Mouse (Mus musculus) forebrain, embryonic 12.5 days (tissue): ENCODE measurements at regions not wholly inside any gene's neighbourhood (a gene's known extent, or its start where the extent isn't known, plus 50 kb on each side); places are given as distances from the start of the nearest gene placed in this dataset.

Source experiments
- ATAC-seq: fragments of 200-750 bp; cut with Nextera tagmentation; 2 replicates; pipeline ENCODE4 v1.8.0; 2017; ENCODE audit warnings: moderate TSS enrichment; ENCODE audit not compliant: low FRiP score
- H3K27ac ChIP-seq: fragments of 300-500 bp; sonication (generic); 2 replicates; pipeline ENCODE4 v1.5.1; 2016; ENCODE audit warnings: mild to moderate bottlenecking
- H3K27me3 ChIP-seq: fragments of 300-500 bp; sonication (generic); 2 replicates; pipeline ENCODE4 v1.6.1; 2016; ENCODE audit warnings: mild to moderate bottlenecking
- H3K36me3 ChIP-seq: fragments of 300-500 bp; sonication (generic); replicated peaks from 2 replicates; pipeline ENCODE4 v1.6.1; 2016; ENCODE audit warnings: mild to moderate bottlenecking
- H3K4me1 ChIP-seq: fragments of 300-500 bp; sonication (generic); 2 replicates; pipeline ENCODE4 v1.6.1; 2016
- H3K4me2 ChIP-seq: fragments of 300-500 bp; sonication (generic); 2 replicates; pipeline ENCODE4 v1.6.1; 2016; ENCODE audit warnings: mild to moderate bottlenecking, moderate library complexity
- H3K4me3 ChIP-seq: fragments of 300-500 bp; sonication (generic); replicated peaks from 2 replicates; pipeline ENCODE4 v1.5.1; 2016; ENCODE audit warnings: mild to moderate bottlenecking
- H3K9ac ChIP-seq: fragments of 300-500 bp; sonication (generic); 2 replicates; pipeline ENCODE4 v1.6.1; 2016; ENCODE audit warnings: mild to moderate bottlenecking
- H3K9me3 ChIP-seq: fragments of 300-500 bp; sonication (generic); 2 replicates; pipeline ENCODE4 v1.6.1; 2016
- WGBS: fragments of 180-500 bp; shearing (Covaris S2); methylation state at CpG from one replicate; pipeline ENCODE4 v1.1.7; 2016; 5-methylcytosine and 5-hydroxymethylcytosine counted together

DNA sequence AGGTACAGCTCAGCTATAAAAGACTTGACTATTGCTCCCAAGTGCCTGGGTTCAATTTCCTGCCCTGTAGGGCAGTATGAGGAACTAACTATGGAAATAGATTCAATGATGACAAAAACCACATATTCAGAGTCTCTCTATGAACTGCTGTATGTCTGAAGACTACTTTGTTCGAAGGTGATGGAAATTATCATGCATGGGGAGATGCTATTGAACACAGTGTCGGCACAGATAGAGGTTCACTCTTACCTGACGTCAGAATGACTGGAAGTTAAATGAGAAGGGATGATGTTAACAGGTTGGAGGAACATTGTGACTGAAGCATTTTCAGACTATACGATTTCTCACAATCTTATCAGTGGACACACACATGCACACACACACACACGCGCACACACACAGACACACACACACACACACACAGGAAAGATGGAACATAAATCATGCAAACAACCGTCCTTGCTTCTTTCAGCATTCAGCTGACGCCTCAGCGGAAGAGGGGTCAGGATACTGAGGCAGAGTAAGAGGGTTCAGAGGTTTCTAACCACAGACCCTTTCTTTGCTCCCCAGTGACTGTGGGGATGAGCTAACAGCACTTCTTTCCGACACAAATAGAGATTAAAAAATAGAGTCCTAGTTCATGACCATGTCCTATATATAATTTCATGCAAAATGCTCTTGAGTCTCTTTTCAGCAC lies 974.3 kb upstream of the Sel1l start:
- no peak overlapping the region for H3K27ac ChIP-seq
- no peaks in the 10 kb centered on the region for H3K4me1 ChIP-seq
- H3K4me3 ChIP-seq, result no peak overlapping the region
- H3K4me2 ChIP-seq, result no peak overlapping the region
- 87% methylated on average over 10 of the region's 10 CpGs for WGBS
- no peak for ATAC-seq
- H3K27me3 ChIP-seq, result no peaks in the 10 kb centered on the region
- H3K9ac ChIP-seq, result no peak overlapping the region
- H3K36me3 ChIP-seq, result no peaks in the 10 kb centered on the region
- H3K9me3 ChIP-seq, result no peaks in the 10 kb centered on the region

DNA sequence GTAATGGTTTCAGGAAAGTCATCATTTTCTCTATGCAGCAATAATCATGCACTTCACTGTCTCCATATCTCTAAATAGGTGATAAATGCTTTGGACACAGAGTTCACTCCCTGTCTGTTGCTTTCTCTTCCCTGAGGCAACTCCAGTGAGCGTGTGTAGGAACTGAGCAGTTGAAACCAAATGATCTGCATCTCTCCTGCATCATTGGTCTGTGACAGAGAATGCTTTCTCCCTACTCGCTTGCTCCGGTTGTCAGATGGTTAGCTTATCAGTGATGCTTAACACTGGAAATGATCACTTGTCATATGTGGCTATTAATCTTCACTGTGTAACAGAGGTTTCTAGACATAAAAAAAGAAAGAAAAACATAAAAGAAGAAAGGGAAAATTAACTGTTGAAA lies 969.7 kb upstream of the Sel1l start:
- no peak overlapping the region for H3K4me3 ChIP-seq
- 85% methylated on average over 3 of the region's 3 CpGs for WGBS
- no peak overlapping the region for H3K9ac ChIP-seq
- H3K27me3 ChIP-seq, result no peaks in the 10 kb centered on the region
- H3K4me2 ChIP-seq, result no peak overlapping the region
- no peaks in the 10 kb centered on the region for H3K4me1 ChIP-seq
- no peak overlapping the region for H3K27ac ChIP-seq
- H3K9me3 ChIP-seq, result no peaks in the 10 kb centered on the region
- H3K36me3 ChIP-seq, result no peaks in the 10 kb centered on the region
- ATAC-seq, result no peak

DNA sequence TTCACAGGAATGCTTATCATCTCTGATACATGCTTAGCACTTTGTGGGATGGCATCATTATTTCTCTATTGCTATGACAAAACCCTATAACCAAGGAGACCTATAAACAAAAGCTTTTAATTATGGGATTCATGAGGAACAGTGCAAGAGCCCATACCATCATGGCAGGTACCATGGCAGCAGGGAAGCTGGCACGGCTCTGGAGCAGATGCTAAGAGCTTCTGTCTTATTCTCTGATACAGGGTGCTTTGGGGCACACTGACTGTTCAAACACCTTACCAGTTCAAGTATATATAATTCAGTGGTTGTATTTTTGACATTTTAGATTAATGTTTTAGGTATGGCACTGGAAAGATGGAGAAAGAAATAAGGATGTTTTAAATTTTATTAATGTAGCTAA lies 952.2 kb upstream of the Sel1l start:
- Histone ChIP-seq H3K4me3 (no peak overlapping the region), H3K4me1 (no peaks in the 10 kb centered on the region), H3K27ac (no peak overlapping the region), H3K36me3 (no peaks in the 10 kb centered on the region), H3K9ac (no peak overlapping the region), H3K9me3 (no peaks in the 10 kb centered on the region), H3K4me2 (no peak overlapping the region), H3K27me3 (no peaks in the 10 kb centered on the region)
- WGBS, result 80% methylated on average over 1 of the region's 1 CpGs
- ATAC-seq, result no peak

DNA sequence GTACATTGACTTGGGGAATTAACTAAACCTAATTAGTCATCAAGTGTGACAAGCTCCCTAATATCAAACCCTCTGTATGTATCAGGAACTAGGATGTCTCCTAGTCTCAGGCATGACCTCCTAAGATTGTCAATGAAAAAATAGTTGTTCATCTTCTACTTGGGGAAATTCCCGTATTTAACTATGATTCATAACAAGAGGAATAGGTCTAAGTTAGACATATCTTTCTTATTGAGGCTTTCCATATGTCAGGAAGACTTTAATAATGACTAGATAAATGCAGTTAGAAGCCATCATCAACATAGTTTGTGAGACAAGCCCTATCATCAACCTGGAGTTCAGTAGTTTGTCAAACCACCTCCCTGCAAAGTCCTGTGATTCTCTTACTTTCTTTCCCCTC lies 934.4 kb upstream of the Sel1l start:
- Histone ChIP-seq H3K36me3 (no peaks in the 10 kb centered on the region), H3K4me1 (no peaks in the 10 kb centered on the region), H3K27me3 (no peaks in the 10 kb centered on the region), H3K4me3 (no peak overlapping the region), H3K9me3 (no peaks in the 10 kb centered on the region), H3K4me2 (no peak overlapping the region), H3K9ac (no peak overlapping the region), H3K27ac (no peak overlapping the region)
- ATAC-seq, result no peak
- 85% methylated on average over 1 of the region's 1 CpGs for WGBS

DNA sequence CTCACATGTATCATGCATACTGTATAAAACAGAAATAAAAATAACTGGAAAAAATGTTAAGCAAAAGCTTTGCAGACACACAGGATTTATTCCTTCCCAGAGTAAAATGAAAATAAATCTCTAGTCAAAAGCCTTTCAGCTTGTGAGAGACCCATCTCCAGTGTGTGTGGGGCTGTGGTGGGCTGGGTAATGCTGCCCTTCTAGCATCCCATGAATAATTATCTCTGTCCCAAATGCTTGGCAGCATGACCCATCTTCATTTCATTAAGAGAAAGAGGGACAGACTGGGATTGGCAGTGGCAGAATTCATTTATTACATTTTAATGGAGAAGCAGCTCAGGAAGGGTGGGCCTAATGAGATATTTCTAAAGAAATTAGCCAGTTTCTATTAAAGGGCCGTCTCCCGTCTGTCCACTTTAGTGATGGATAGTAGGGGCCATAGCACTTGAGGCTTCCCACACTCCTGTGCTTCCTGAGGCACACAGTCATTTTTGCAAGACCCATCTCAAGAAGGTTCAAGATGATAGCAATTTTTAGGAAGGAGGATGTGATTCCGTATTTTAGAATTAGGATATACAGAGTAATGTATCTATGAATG lies 930.8 kb upstream of the Sel1l start:
- no peaks in the 10 kb centered on the region for H3K36me3 ChIP-seq
- H3K4me2 ChIP-seq, result no peak overlapping the region
- no peaks in the 10 kb centered on the region for H3K9me3 ChIP-seq
- H3K27ac ChIP-seq, result no peak overlapping the region
- H3K4me3 ChIP-seq, result no peak overlapping the region
- no peaks in the 10 kb centered on the region for H3K4me1 ChIP-seq
- 85% methylated on average over 3 of the region's 3 CpGs for WGBS
- no peak overlapping the region for H3K9ac ChIP-seq
- ATAC-seq, result no peak
- H3K27me3 ChIP-seq, result no peaks in the 10 kb centered on the region

DNA sequence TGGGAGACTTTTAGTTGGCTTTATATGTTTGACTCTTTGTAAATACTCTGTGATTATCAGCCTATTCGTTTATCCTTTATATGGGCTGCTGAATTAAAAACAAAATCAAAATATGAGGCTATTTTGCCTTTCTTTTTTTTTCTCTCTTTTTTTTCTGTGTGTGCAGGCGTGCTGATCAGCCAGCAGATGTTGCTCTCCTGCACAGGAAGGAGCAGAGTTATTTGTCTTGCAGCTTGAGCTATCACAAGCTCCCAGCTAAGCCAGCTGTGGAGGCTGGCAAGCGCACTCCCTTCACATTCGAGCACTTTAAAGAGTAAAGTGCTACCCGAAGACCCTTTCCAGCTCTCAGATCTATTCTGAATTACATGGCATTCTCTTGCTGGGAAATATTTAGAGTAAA lies 926.7 kb upstream of the Sel1l start:
- Histone ChIP-seq H3K27ac (no peak overlapping the region), H3K9ac (no peak overlapping the region), H3K36me3 (no peaks in the 10 kb centered on the region), H3K27me3 (no peaks in the 10 kb centered on the region), H3K4me2 (no peak overlapping the region), H3K4me3 (no peak overlapping the region), H3K9me3 (no peaks in the 10 kb centered on the region), H3K4me1 (no peaks in the 10 kb centered on the region)
- WGBS, result 69% methylated on average over 5 of the region's 5 CpGs
- ATAC-seq, result no peak

DNA sequence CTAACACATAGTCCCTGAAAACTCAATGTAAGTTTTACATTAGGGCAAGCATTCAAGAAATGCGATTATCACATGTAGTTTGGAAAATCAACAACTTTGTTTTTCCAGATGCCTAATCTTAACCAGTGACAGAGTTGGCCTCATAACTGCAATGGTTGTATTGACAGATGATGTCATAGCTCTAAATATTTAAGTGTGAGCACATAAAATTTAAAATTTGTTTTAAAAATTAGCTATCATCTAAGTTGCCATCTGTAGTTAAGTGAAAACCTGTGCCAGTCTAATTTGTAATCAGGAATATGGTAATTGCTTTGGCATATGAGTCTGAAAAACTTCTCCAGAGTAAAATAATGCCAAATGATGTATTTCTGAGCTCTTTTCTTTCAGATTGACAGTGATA lies 899.6 kb upstream of the Sel1l start:
- WGBS, result 85% methylated on average over 1 of the region's 1 CpGs
- H3K9me3 ChIP-seq, result no peaks in the 10 kb centered on the region
- no peak for ATAC-seq
- no peaks in the 10 kb centered on the region for H3K36me3 ChIP-seq
- H3K4me1 ChIP-seq, result no peaks in the 10 kb centered on the region
- no peak overlapping the region for H3K27ac ChIP-seq
- no peak overlapping the region for H3K4me2 ChIP-seq
- no peaks in the 10 kb centered on the region for H3K27me3 ChIP-seq
- H3K4me3 ChIP-seq, result no peak overlapping the region
- no peak overlapping the region for H3K9ac ChIP-seq

DNA sequence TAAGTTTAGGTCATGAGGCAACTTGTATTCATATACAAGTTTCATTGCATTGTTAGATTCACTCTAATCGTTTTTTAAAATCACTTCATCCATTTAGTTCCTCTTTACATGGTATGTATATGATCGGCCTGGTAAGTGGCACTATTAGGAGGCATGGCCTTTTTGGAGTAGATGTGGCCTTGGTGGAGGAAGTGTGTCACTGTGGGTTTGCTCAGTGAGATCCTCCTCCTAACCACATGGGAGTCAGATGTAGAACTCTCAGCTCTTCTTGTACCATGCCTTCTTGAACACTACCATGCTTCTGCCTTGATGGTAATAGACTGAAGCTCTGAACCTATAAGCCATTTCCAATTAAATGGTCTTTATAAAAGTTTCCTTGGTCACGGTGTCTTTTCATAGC lies 891.9 kb upstream of the Sel1l start:
- 90% methylated on average over 3 of the region's 3 CpGs for WGBS

DNA sequence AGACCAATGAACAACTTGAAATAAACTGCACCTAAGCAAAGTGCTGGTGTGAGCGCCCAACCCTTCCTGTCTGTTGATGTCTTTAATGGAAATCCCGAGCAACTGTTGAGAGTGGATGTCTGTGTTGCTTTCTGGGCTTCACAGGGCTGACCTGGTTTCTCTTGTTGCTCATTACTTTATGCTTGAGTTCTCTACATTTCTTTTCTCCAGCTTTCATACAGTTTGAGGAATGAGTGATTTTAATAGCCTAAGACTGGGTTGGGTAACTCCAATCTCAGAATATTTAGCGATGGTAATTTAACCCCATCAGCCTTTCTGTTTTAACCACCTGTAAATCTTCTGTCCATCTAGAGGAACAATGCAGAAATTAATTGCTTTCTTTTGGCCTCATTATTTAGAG lies 890.2 kb upstream of the Sel1l start:
- no peak overlapping the region for H3K4me3 ChIP-seq
- H3K27me3 ChIP-seq, result no peaks in the 10 kb centered on the region
- H3K9ac ChIP-seq, result no peak overlapping the region
- H3K27ac ChIP-seq, result no peak overlapping the region
- no peaks in the 10 kb centered on the region for H3K4me1 ChIP-seq
- H3K4me2 ChIP-seq, result no peak overlapping the region
- H3K9me3 ChIP-seq, result no peaks in the 10 kb centered on the region
- no peak for ATAC-seq
- whole genome bisulfite sequencing, result 90% methylated on average over 3 of the region's 3 CpGs
- H3K36me3 ChIP-seq, result no peaks in the 10 kb centered on the region

More for the DNA sequence above, 891.9 kb upstream of the Sel1l start:
- ATAC-seq, result no peak
- no peaks in the 10 kb centered on the region for H3K36me3 ChIP-seq
- H3K27ac ChIP-seq, result no peak overlapping the region
- H3K4me2 ChIP-seq, result no peak overlapping the region
- H3K4me1 ChIP-seq, result no peaks in the 10 kb centered on the region
- H3K9ac ChIP-seq, result no peak overlapping the region
- H3K9me3 ChIP-seq, result no peaks in the 10 kb centered on the region
- H3K27me3 ChIP-seq, result no peaks in the 10 kb centered on the region
- H3K4me3 ChIP-seq, result no peak overlapping the region

DNA sequence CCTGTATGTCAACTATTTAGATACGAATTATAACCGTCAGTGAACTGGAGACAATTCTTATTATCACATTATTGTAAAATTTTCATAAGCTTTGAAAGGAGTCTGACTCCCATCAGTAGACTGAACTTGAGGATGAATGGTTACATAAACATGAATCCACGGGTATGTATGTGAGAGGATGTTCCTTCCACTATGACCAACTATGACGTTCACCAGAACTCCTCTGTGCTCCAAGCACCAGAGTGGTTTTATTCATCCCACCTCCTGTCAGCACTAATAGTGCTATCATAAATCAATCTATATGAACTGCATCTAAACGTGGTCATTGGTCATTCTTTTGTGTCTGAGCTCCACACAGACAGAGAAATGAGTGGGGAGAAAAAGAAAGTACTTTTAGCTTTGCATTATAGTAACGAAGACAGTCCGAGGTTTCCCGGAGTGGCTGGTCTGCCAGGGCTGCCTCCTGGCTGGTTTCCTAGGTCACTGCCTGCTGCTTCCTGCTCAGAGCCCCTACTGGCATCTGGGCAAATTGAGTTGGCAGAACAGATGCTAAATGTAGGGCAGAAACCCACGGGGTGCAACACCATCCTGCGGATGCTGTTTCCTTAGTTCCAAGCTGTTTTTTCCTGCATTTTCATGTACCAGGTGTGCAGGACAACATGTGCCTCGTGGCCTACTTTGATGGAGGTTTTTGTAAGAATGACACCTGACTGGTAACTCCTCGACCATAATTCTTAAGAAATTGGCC lies 888.8 kb upstream of the Sel1l start:
- H3K4me1 ChIP-seq, result no peaks in the 10 kb centered on the region
- no peak overlapping the region for H3K4me2 ChIP-seq
- no peaks in the 10 kb centered on the region for H3K9me3 ChIP-seq
- H3K27me3 ChIP-seq, result no peaks in the 10 kb centered on the region
- no peak overlapping the region for H3K9ac ChIP-seq
- no peak overlapping the region for H3K27ac ChIP-seq
- no peak overlapping the region for H3K4me3 ChIP-seq
- WGBS, result 81% methylated on average over 12 of the region's 12 CpGs
- no peak for ATAC-seq
- no peaks in the 10 kb centered on the region for H3K36me3 ChIP-seq

DNA sequence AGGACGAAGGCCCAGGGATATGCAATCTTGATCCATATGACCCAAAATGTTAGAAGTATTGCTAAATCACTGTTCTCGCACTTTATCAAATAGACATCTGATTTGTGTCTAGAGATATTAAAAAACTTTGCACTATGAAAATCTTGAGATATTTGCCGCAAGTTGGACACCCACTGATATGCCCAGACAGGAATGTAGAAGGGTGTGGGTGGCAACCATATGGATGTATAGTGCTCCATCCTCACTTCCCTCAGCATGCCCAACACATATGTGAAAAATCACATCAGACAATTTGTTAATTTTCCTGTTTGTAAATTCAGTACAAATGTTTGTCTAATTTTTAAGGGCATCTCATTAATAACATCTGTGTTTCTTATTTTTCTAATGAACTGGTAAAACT lies 874.1 kb upstream of the Sel1l start:
- H3K27ac ChIP-seq, result no peak overlapping the region
- no peak for ATAC-seq
- no peak overlapping the region for H3K9ac ChIP-seq
- no peak overlapping the region for H3K4me3 ChIP-seq
- H3K36me3 ChIP-seq, result no peaks in the 10 kb centered on the region
- no peak overlapping the region for H3K4me2 ChIP-seq
- H3K9me3 ChIP-seq, result no peaks in the 10 kb centered on the region
- no peaks in the 10 kb centered on the region for H3K4me1 ChIP-seq
- WGBS, result 86% methylated on average over 3 of the region's 3 CpGs
- H3K27me3 ChIP-seq, result no peaks in the 10 kb centered on the region

DNA sequence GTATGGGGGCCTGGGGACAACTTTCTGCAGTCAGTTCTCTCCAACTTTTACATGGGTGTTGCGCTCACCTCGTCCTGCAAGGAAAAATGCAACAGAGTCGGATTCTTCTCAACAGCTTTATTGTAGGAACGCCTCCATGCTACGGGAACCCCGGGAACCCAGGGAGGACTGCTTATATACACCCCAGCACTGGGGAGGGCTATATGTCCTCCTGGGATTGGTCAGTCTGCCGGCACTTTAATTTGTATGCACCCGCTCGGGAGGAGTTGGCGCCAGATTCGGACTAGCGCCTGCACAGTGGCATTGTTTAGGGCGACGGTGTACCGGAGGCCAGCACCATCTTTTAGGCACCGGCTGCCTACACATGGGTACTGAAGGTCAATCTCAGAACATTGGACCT lies 864.5 kb upstream of the Sel1l start:
- WGBS, result 93% methylated on average over 16 of the region's 16 CpGs
- Histone ChIP-seq H3K4me2 (no peak overlapping the region), H3K36me3 (no peaks in the 10 kb centered on the region), H3K27ac (no peak overlapping the region), H3K9me3 (no peaks in the 10 kb centered on the region), H3K4me1 (no peaks in the 10 kb centered on the region), H3K4me3 (no peak overlapping the region), H3K27me3 (no peaks in the 10 kb centered on the region), H3K9ac (no peak overlapping the region)
- ATAC-seq, result no peak

DNA sequence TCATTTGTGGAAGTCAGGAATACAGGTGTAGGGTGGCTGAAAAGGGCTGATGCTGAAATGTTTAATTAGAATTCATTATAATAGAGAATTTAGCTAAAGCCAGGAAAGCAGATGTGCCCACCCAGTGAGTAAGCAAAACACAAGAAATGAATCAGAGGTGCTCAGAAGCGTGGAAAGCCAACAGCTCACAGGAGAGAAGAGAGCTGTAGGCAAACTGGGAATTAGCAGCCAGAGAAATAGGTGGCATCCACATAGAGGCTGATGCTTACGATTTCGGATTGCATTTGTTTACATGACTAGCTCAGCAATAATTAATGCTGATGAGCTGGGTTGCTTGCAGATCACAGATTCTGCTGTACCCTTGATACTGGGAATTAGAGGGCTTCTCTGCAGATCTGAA lies 859.5 kb upstream of the Sel1l start:
- H3K4me3 ChIP-seq, result no peak overlapping the region
- ATAC-seq, result no peak
- H3K9me3 ChIP-seq, result no peaks in the 10 kb centered on the region

More for the DNA sequence above, 859.5 kb upstream of the Sel1l start:
- H3K27ac ChIP-seq, result no peak overlapping the region
- H3K9ac ChIP-seq, result no peak overlapping the region
- no peaks in the 10 kb centered on the region for H3K4me1 ChIP-seq
- 53% methylated on average over 3 of the region's 3 CpGs for WGBS
- H3K27me3 ChIP-seq, result no peaks in the 10 kb centered on the region
- no peaks in the 10 kb centered on the region for H3K36me3 ChIP-seq
- H3K4me2 ChIP-seq, result no peak overlapping the region
